Mouse (Mus musculus): ENCODE data around the gene Nup133. TPM values are rescaled to one million over a fixed set of nuclear protein-coding genes. Genes with fewer than 3 reads are reported as not detected.
"Not testable (repeated sequence)": the region's sequence is repeated elsewhere in the genome, so short reads cannot be mapped to it uniquely, and the experiment has no call there.

Gene Nup133
- polyA plus RNA-seq, 1 experiment from 2014 or later, result 52.3 TPM

GRCm38 (mm10) chr8:123960556-123960955 lies 11.5 kb upstream of the Nup133 start:
- H3K36me3 ChIP-seq (ENCODE audit: control insufficient read depth, insufficient read depth, low read length), result not testable (repeated sequence)

GRCm38 (mm10) chr8:123960056-123960455 lies 11.0 kb upstream of the Nup133 start:
- Histone ChIP-seq H3K4me3 (ENCODE audit: low read depth, low read length) (no peak overlapping the region), H3K4me1 (ENCODE audit: control insufficient read depth, insufficient read depth, low read length) (no peaks in the 10 kb centered on the region), H3K9me3 (ENCODE audit: control insufficient read depth, low read length) (no peaks in the 10 kb centered on the region), H3K4me2 (ENCODE audit: low read depth) (no peak overlapping the region), H3K27ac (ENCODE audit: low read depth, low read length) (no peak overlapping the region), H3K27me3 (ENCODE audit: control insufficient read depth, insufficient read depth, low read length) (no peaks in the 10 kb centered on the region), H3K9ac (ENCODE audit: low read length) (no peak overlapping the region), H3K36me3 (ENCODE audit: control insufficient read depth, insufficient read depth, low read length) (no peaks in the 10 kb centered on the region; the same call in 1 of the 2 replicates)
- 88% methylated on average over 9 of the region's 9 CpGs for WGBS
- DNase-seq (ENCODE audit: low spot score), result no peak
- ATAC-seq (ENCODE audit: insufficient read depth, low FRiP score, low TSS enrichment), result no peak

More at GRCm38 (mm10) chr8:123960556-123960955, 11.5 kb upstream of the Nup133 start:
- 93% methylated on average over 5 of the region's 5 CpGs for WGBS
- H3K9ac ChIP-seq (ENCODE audit: low read length); H3K4me1 ChIP-seq (ENCODE audit: control insufficient read depth, insufficient read depth, low read length); H3K27ac ChIP-seq (ENCODE audit: low read depth, low read length); H3K4me3 ChIP-seq (ENCODE audit: low read depth, low read length); H3K4me2 ChIP-seq (ENCODE audit: low read depth); DNase-seq (ENCODE audit: low spot score); H3K9me3 ChIP-seq (ENCODE audit: control insufficient read depth, low read length); H3K27me3 ChIP-seq (ENCODE audit: control insufficient read depth, insufficient read depth, low read length); ATAC-seq (ENCODE audit: insufficient read depth, low FRiP score, low TSS enrichment): not testable (repeated sequence)

DNA sequence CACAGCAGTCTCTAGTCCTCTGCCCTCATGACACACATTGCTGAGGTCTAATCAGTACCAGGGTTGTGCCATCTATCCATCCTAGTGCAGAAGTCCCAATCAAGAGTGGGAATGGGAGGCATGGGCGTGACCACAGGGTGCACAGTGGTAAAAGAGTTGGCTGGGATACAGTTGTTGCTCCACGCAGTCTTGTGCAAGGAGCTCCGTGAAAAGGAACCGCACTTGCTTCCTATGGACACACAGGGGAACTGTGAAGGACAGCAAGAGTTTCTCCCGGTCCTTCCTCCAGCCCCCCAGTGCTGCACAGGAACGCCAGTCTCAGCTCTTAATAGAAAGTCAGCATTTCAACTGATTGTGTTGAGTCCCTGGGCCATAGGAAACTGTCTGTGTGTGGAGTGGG lies 10.4 kb upstream of the Nup133 start:
- 91% methylated on average over 6 of the region's 6 CpGs for WGBS
- H3K4me1 ChIP-seq (ENCODE audit: control insufficient read depth, insufficient read depth, low read length), result no peaks in the 10 kb centered on the region
- no peak overlapping the region for H3K4me2 ChIP-seq (ENCODE audit: low read depth)
- no peak overlapping the region for H3K27ac ChIP-seq (ENCODE audit: low read depth, low read length)
- H3K36me3 ChIP-seq (ENCODE audit: control insufficient read depth, insufficient read depth, low read length), result no peaks in the 10 kb centered on the region; the same call in 1 of the 2 replicates
- no peaks in the 10 kb centered on the region for H3K27me3 ChIP-seq (ENCODE audit: control insufficient read depth, insufficient read depth, low read length)
- no peaks in the 10 kb centered on the region for H3K9me3 ChIP-seq (ENCODE audit: control insufficient read depth, low read length)
- H3K9ac ChIP-seq (ENCODE audit: low read length), result no peak overlapping the region
- ATAC-seq (ENCODE audit: insufficient read depth, low FRiP score, low TSS enrichment) (no peak), DNase-seq (ENCODE audit: low spot score) (no peak)
- no peak overlapping the region for H3K4me3 ChIP-seq (ENCODE audit: low read depth, low read length)

GRCm38 (mm10) chr8:123958130-123958529 lies 9.1 kb upstream of the Nup133 start:
- H3K4me1 ChIP-seq (ENCODE audit: control insufficient read depth, insufficient read depth, low read length), result no peaks in the 10 kb centered on the region
- DNase-seq (ENCODE audit: low spot score) (no peak), ATAC-seq (ENCODE audit: insufficient read depth, low FRiP score, low TSS enrichment) (no peak)
- no peak overlapping the region for H3K4me2 ChIP-seq (ENCODE audit: low read depth)
- no peak overlapping the region for H3K9ac ChIP-seq (ENCODE audit: low read length)
- H3K27ac ChIP-seq (ENCODE audit: low read depth, low read length), result no peak overlapping the region
- H3K4me3 ChIP-seq (ENCODE audit: low read depth, low read length), result no peak overlapping the region
- H3K9me3 ChIP-seq (ENCODE audit: control insufficient read depth, low read length), result no peaks in the 10 kb centered on the region
- H3K27me3 ChIP-seq (ENCODE audit: control insufficient read depth, insufficient read depth, low read length), result no peaks in the 10 kb centered on the region
- WGBS, result 86% methylated on average over 17 of the region's 17 CpGs
- H3K36me3 ChIP-seq (ENCODE audit: control insufficient read depth, insufficient read depth, low read length), result no peaks in the 10 kb centered on the region; the same call in 1 of the 2 replicates

DNA sequence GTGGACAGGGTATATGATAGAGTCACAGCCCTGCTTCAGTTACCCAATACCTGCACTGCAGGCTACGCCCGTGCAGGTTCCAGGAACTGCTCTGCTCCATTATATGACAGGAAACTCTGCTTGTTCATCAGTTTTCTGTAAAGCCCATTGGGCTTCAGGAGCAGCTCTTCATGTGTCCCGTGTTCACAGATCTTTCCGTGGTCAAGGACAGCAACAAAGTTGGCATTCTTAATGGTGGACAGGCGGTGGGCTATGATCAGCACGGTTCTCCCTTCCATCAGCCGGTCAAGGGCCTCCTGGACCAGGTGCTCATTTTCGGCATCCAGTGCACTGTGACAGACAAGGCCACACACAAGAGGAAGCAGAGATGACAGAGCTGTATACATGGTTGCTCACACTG lies 5.2 kb upstream of the Nup133 start:
- Histone ChIP-seq H3K9ac (ENCODE audit: low read length) (no peak overlapping the region), H3K27ac (ENCODE audit: low read depth, low read length) (no peak overlapping the region), H3K36me3 (ENCODE audit: control insufficient read depth, insufficient read depth, low read length) (no peaks in the 10 kb centered on the region; the same call in 1 of the 2 replicates), H3K4me1 (ENCODE audit: control insufficient read depth, insufficient read depth, low read length) (peaks cover 2% of the 10 kb centered on the region; the same call in 1 of the 2 replicates), H3K4me2 (ENCODE audit: low read depth) (no peak overlapping the region), H3K4me3 (ENCODE audit: low read depth, low read length) (no peak overlapping the region), H3K27me3 (ENCODE audit: control insufficient read depth, insufficient read depth, low read length) (no peaks in the 10 kb centered on the region), H3K9me3 (ENCODE audit: control insufficient read depth, low read length) (no peaks in the 10 kb centered on the region)
- WGBS, result 91% methylated on average over 8 of the region's 8 CpGs
- DNase-seq (ENCODE audit: low spot score), result no peak
- ATAC-seq (ENCODE audit: insufficient read depth, low FRiP score, low TSS enrichment), result no peak

GRCm38 (mm10) chr8:123953686-123954085 lies 4.6 kb upstream of the Nup133 start:
- no peak for ATAC-seq (ENCODE audit: insufficient read depth, low FRiP score, low TSS enrichment)
- no peaks in the 10 kb centered on the region; the same call in 1 of the 2 replicates for H3K36me3 ChIP-seq (ENCODE audit: control insufficient read depth, insufficient read depth, low read length)
- H3K4me2 ChIP-seq (ENCODE audit: low read depth), result no peak overlapping the region
- 89% methylated on average over 8 of the region's 8 CpGs for WGBS
- DNase-seq (ENCODE audit: low spot score), result no peak
- no peaks in the 10 kb centered on the region for H3K27me3 ChIP-seq (ENCODE audit: control insufficient read depth, insufficient read depth, low read length)
- no peak overlapping the region for H3K4me3 ChIP-seq (ENCODE audit: low read depth, low read length)
- H3K4me1 ChIP-seq (ENCODE audit: control insufficient read depth, insufficient read depth, low read length), result peaks cover 2% of the 10 kb centered on the region; the same call in 1 of the 2 replicates
- H3K9me3 ChIP-seq (ENCODE audit: control insufficient read depth, low read length), result no peaks in the 10 kb centered on the region
- H3K9ac ChIP-seq (ENCODE audit: low read length), result no peak overlapping the region
- H3K27ac ChIP-seq (ENCODE audit: low read depth, low read length), result no peak overlapping the region

- Histone ChIP-seq H3K4me2 (ENCODE audit: low read depth) (peak overlapping the region; percentile 88), H3K9me3 (ENCODE audit: control insufficient read depth, low read length) (no peaks in the 10 kb centered on the region), H3K27me3 (ENCODE audit: control insufficient read depth, insufficient read depth, low read length) (no peaks in the 10 kb centered on the region), H3K4me3 (ENCODE audit: low read depth, low read length) (peak overlapping the region; percentile 99), H3K36me3 (ENCODE audit: control insufficient read depth, insufficient read depth, low read length) (peaks cover 3% of the 10 kb centered on the region; the same call in 1 of the 2 replicates), H3K27ac (ENCODE audit: low read depth, low read length) (no peak overlapping the region), H3K4me1 (ENCODE audit: control insufficient read depth, insufficient read depth, low read length) (peaks cover 8% of the 10 kb centered on the region), H3K9ac (ENCODE audit: low read length) (peak overlapping the region; percentile 77)
- WGBS, result 31% methylated on average over 10 of the region's 10 CpGs
- ATAC-seq (ENCODE audit: insufficient read depth, low FRiP score, low TSS enrichment) (no peak), DNase-seq (ENCODE audit: low spot score) (peak; percentile 65)
Measured at GRCm38 (mm10) chr8:123950077-123950802, 1.2 kb upstream of the Nup133 start.

- Histone ChIP-seq H3K9ac (ENCODE audit: low read length) (peak overlapping the region; percentile 77), H3K4me3 (ENCODE audit: low read depth, low read length) (peak overlapping the region; percentile 99), H3K27me3 (ENCODE audit: control insufficient read depth, insufficient read depth, low read length) (no peaks in the 10 kb centered on the region), H3K9me3 (ENCODE audit: control insufficient read depth, low read length) (no peaks in the 10 kb centered on the region), H3K4me1 (ENCODE audit: control insufficient read depth, insufficient read depth, low read length) (peaks cover 8% of the 10 kb centered on the region), H3K27ac (ENCODE audit: low read depth, low read length) (0 out of 2 replicates have a peak overlapping the region, but pooled peaks have one; percentile 45), H3K36me3 (ENCODE audit: control insufficient read depth, insufficient read depth, low read length) (peaks cover 3% of the 10 kb centered on the region; the same call in 1 of the 2 replicates), H3K4me2 (ENCODE audit: low read depth) (peak overlapping the region; percentile 88)
- ATAC-seq (ENCODE audit: insufficient read depth, low FRiP score, low TSS enrichment) (no peak), DNase-seq (ENCODE audit: low spot score) (no peak)
- 5% methylated on average over 10 of the region's 10 CpGs for WGBS
Measured at GRCm38 (mm10) chr8:123949686-123949986, 571 bp upstream of the Nup133 start.

DNA sequence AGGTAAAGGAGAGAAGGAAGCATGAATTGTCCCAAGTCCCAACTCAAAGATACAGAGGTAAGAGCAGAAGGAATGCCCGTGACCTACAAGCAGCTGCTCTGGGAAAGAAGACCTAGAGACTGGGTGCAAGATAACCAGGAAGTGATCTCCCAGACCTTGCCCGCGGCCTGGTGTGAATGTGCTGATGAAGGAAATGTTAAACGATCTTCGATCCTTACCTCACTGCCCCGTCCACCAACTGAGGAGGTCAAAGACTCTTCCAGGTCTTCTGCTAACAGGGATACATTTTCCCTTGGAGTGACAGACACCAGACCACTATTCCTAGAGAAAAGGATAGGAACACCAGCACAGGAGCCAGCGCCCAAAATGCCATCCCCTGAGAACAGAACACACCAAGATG lies 20.0 kb downstream of the Nup133 start:
- Histone ChIP-seq H3K9me3 (ENCODE audit: control insufficient read depth, low read length) (no peaks in the 10 kb centered on the region), H3K9ac (ENCODE audit: low read length) (no peak overlapping the region), H3K4me1 (ENCODE audit: control insufficient read depth, insufficient read depth, low read length) (no peaks in the 10 kb centered on the region), H3K27ac (ENCODE audit: low read depth, low read length) (no peak overlapping the region), H3K27me3 (ENCODE audit: control insufficient read depth, insufficient read depth, low read length) (no peaks in the 10 kb centered on the region), H3K36me3 (ENCODE audit: control insufficient read depth, insufficient read depth, low read length) (peaks cover 19% of the 10 kb centered on the region), H3K4me2 (ENCODE audit: low read depth) (no peak overlapping the region), H3K4me3 (ENCODE audit: low read depth, low read length) (no peak overlapping the region)
- ATAC-seq (ENCODE audit: insufficient read depth, low FRiP score, low TSS enrichment) (no peak), DNase-seq (ENCODE audit: low spot score) (no peak)
- 95% methylated on average over 7 of the region's 7 CpGs for WGBS
